Mouse (Mus musculus) liver, adult 2 months (tissue): ENCODE measurements at regions not wholly inside any gene's neighbourhood (a gene's known extent, or its start where the extent isn't known, plus 50 kb on each side); places are given as distances from the start of the nearest gene placed in this dataset.

Experiments
- CTCF ChIP-seq: fragments of 200-500 bp; IDR thresholded peaks from 2 replicates; pipeline ENCODE4 v1.5.1; 2011; ENCODE audit warnings: low read depth, low read length, control low read depth
- POLR2A ChIP-seq: fragments of 200-500 bp; IDR thresholded peaks from 2 replicates; pipeline ENCODE4 v1.6.1; 2011; ENCODE audit warnings: low read length, control low read depth; ENCODE audit not compliant: insufficient read depth; ENCODE audit errors: extremely low read depth

GRCm38 (mm10) chr16:31536328-31536727 is 114.2 kb downstream of the Bdh1 start:
- TF ChIP-seq CTCF (no peak), POLR2A (no peak)
